Mouse (Mus musculus) embryonic fibroblast, embryonic 13.5 days (primary cell): ENCODE measurements at regions not wholly inside any gene's neighbourhood (a gene's known extent, or its start where the extent isn't known, plus 50 kb on each side); places are given as distances from the start of the nearest gene placed in this dataset.

Experiments
- CTCF ChIP-seq: IDR thresholded peaks from 2 replicates; pipeline ENCODE4 v1.5.1; 2011; ENCODE audit warnings: mild to moderate bottlenecking, control low read depth, low read length, moderate library complexity, borderline replicate concordance; ENCODE audit not compliant: insufficient read depth
- POLR2A ChIP-seq: IDR thresholded peaks from 2 replicates; pipeline ENCODE4 v1.6.1; 2011; ENCODE audit warnings: low read depth, mild to moderate bottlenecking, control low read depth, low read length, moderate library complexity

DNA sequence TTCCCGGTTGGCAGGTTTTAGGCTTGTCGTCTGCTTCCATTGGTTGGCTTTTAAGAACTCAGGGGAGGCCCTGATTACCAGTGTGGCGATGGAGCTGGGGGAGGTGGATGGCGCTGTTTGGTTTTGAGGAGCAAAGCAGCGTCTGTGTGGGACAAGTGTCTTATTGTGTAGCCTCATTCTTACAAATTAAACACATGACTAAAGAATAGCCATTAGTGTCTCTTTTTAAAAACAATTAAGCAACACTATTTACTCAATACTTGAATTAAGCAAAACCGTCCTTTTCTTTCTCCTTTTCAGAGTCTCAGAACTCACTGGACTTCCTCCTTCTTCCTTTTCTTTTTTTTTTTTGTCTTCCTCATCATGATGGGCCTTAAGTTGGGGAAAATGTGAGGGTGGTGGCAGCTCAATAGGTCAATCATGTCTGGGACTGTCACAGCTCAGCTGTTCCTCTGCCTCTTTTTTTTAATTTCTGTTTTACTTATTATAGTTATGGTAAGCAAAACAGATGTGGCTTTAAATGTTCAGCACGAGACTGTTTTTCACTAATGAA, 89.1 kb downstream of the Kcnrg start:
- no peak for TF ChIP-seq CTCF
- no peak for TF ChIP-seq POLR2A
